Comparison of ENCODE assay signal across 11 mouse cellular contexts in the genomic region with DNA sequence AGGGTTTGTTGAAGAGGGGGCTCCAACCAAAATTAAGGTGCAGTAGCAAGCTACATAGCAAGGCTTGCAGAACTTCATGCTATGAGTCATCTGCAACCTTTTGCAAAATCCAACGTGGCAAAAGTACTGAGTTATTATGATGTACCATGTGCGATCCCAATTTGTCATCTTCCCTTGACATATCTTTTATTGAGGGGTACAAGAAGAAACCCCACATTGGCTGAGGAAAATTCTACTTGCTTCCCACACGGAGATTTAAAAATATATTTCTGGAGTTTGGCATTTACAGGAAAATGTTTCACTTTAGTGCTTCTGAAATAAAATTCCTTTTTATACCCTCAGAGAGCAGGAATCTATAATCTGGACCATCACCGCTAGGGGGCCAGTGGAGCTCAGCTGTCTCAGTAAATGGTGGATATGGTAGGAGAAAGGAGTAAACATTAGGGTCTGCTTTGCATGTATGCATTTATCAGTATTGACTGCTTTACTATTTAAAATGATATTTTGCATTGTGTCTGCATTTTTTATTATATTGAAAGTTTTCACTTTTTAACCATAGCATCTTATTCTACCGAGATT. TPM values are rescaled to one million over a fixed set of nuclear protein-coding genes. Genes with fewer than 3 reads are reported as not detected.
A peak's percentile ranks its signal among the peaks of the same experiment; 100 is the strongest.
DNase-seq lines count a peak whose midpoint lies in the region; ATAC-seq and TF ChIP-seq lines count a peak whose summit lies in the region.
"Had no signal": no experiment of that assay in that cellular context is flagged by ENCODE, and none has a peak within 500 bp of the region (broad histone marks: within the 10 kb centered on the region; RNA-seq: fewer than 3 reads in every experiment).

No protein-coding gene starts in this region.

- H3K9me3 ChIP-seq in intestine, postnatal 0 days (ENCODE audit: control insufficient read depth): no peaks in the 10 kb centered on the region
- H3K9me3 ChIP-seq in intestine, embryonic 15.5 days: no peaks in the 10 kb centered on the region
- H3K9me3 ChIP-seq in ES-E14 (ENCODE audit: control insufficient read depth, insufficient read depth, low read depth, low read length): no peaks in the 10 kb centered on the region
- H3K9me3 ChIP-seq in neural tube, embryonic 11.5 days (ENCODE audit: control insufficient read depth, low read length): no peaks in the 10 kb centered on the region

- no peaks in the 10 kb centered on the region for H3K36me3 ChIP-seq in intestine, postnatal 0 days (ENCODE audit: control insufficient read depth, insufficient read depth)
- no peaks in the 10 kb centered on the region for H3K36me3 ChIP-seq in intestine, embryonic 15.5 days
- no peaks in the 10 kb centered on the region for H3K36me3 ChIP-seq in ES-E14 (ENCODE audit: control insufficient read depth, insufficient read depth, low read length, poor library complexity, severe bottlenecking)
- no peaks in the 10 kb centered on the region for H3K36me3 ChIP-seq in neural tube, embryonic 11.5 days (ENCODE audit: control insufficient read depth, insufficient read depth, low read length)

- WGBS in intestine, postnatal 0 days: 59% methylated on average over 5 of the region's 5 CpGs
- 64% methylated on average over 5 of the region's 5 CpGs for WGBS in intestine, embryonic 15.5 days
- whole genome bisulfite sequencing in neural tube, embryonic 11.5 days: 61% methylated on average over 5 of the region's 5 CpGs

- no peak overlapping the region for H3K27ac ChIP-seq in intestine, postnatal 0 days (ENCODE audit: low read depth, low read length)
- H3K27ac ChIP-seq in intestine, embryonic 15.5 days: no peak overlapping the region
- no peak overlapping the region for H3K27ac ChIP-seq in ES-E14 (ENCODE audit: insufficient read depth, low read depth, low read length, poor library complexity, severe bottlenecking)
- no peak overlapping the region for H3K27ac ChIP-seq in cortical plate, adult 2 months (ENCODE audit: insufficient read depth, low read length)
- no peak overlapping the region for H3K27ac ChIP-seq in neural tube, embryonic 11.5 days (ENCODE audit: low read depth, low read length)

- H3K27me3 ChIP-seq in intestine, postnatal 0 days (replicated peaks; ENCODE audit: control insufficient read depth, insufficient read depth, low read length): no peaks in the 10 kb centered on the region
- no peaks in the 10 kb centered on the region for H3K27me3 ChIP-seq in intestine, embryonic 15.5 days (replicated peaks)
- H3K27me3 ChIP-seq in neural tube, embryonic 11.5 days (ENCODE audit: control insufficient read depth, insufficient read depth, low read length): no peaks in the 10 kb centered on the region

- no peaks in the 10 kb centered on the region for H3K4me1 ChIP-seq in intestine, postnatal 0 days (replicated peaks; ENCODE audit: control insufficient read depth, insufficient read depth, low read length)
- H3K4me1 ChIP-seq in intestine, embryonic 15.5 days (replicated peaks): no peaks in the 10 kb centered on the region
- no peaks in the 10 kb centered on the region for H3K4me1 ChIP-seq in ES-E14 (ENCODE audit: control insufficient read depth in 2 of 2, insufficient read depth in 2 of 2, low read length in 2 of 2, poor library complexity in 1 of 2)
- H3K4me1 ChIP-seq in cortical plate, adult 2 months (ENCODE audit: control insufficient read depth, insufficient read depth, low read length): no peaks in the 10 kb centered on the region; the same call in 1 of the 2 replicates
- no peaks in the 10 kb centered on the region for H3K4me1 ChIP-seq in neural tube, embryonic 11.5 days (ENCODE audit: control insufficient read depth, insufficient read depth, low read length)

- in situ Hi-C loops in ES-E14 (cut with MboI; ENCODE audit: low sequenced_read_pairs in 2 of 2, unreplicated experiment in 2 of 2): no loop called here

- peak; percentile 11 for DNase-seq in ES-E14 (ENCODE audit: low read depth, low spot score)
- peak; percentile 20 for DNase-seq in neural tube, embryonic 11.5 days (ENCODE audit: low spot score)
- DNase-seq in spleen, adult 12 weeks (ENCODE audit: low spot score): no peak
- DNase-seq: cerebellum, adult 18-20 months had no signal

- no peak for TF ChIP-seq POLR2A in cortical plate, adult 2 months (IDR thresholded peaks at IDR 0.05; ENCODE audit: extremely low read depth, insufficient read depth, low read length)

- no peak overlapping the region for H3K4me3 ChIP-seq in intestine, postnatal 0 days (ENCODE audit: low read depth, low read length)
- H3K4me3 ChIP-seq in intestine, embryonic 15.5 days (replicated peaks): no peak overlapping the region
- H3K4me3 ChIP-seq in ES-E14 (ENCODE audit: insufficient read depth in 1 of 2, low read depth in 1 of 2, low read length in 2 of 2, poor library complexity in 1 of 2, severe bottlenecking in 1 of 2): no peak overlapping the region
- no peak overlapping the region for H3K4me3 ChIP-seq in cortical plate, adult 2 months (ENCODE audit: insufficient read depth, low read length)
- H3K4me3 ChIP-seq in neural tube, embryonic 11.5 days (ENCODE audit: low read depth, low read length): no peak overlapping the region

- ATAC-seq in intestine, postnatal 0 days: no peak
- no peak for ATAC-seq in intestine, embryonic 15.5 days
- ATAC-seq in neural tube, embryonic 11.5 days (ENCODE audit: insufficient read depth, low FRiP score, low TSS enrichment): no peak
- no peak for ATAC-seq in CD4-positive, CD25-positive, alpha-beta regulatory T cell, adult 4 months

- H3K9ac ChIP-seq in intestine, postnatal 0 days (ENCODE audit: low read depth, low read length): no peak overlapping the region
- no peak overlapping the region for H3K9ac ChIP-seq in intestine, embryonic 15.5 days
- H3K9ac ChIP-seq in ES-E14 (ENCODE audit: insufficient read depth, low read depth, low read length, poor library complexity, severe bottlenecking): no peak overlapping the region
- no peak overlapping the region for H3K9ac ChIP-seq in neural tube, embryonic 11.5 days (ENCODE audit: low read length)

- peak; percentile 63 for TF ChIP-seq CTCF in intestine, postnatal 0 days (IDR thresholded peaks at IDR 0.05; ENCODE audit: low read depth)
- TF ChIP-seq CTCF in cortical plate, adult 2 months (IDR thresholded peaks at IDR 0.05; ENCODE audit: extremely low read depth, insufficient read depth, low read length): peak; percentile 40

- H3K4me2 ChIP-seq in intestine, postnatal 0 days (replicated peaks; ENCODE audit: low read depth): no peak overlapping the region
- H3K4me2 ChIP-seq in intestine, embryonic 15.5 days (replicated peaks): no peak overlapping the region
- H3K4me2 ChIP-seq in neural tube, embryonic 11.5 days (ENCODE audit: low read depth): no peak overlapping the region

TF ChIP-seq in ES-E14, 5 proteins besides CTCF, POLR2A, EP300 and RAD21:
- TF ChIP-seq MAFK (IDR thresholded peaks at IDR 0.05; ENCODE audit: insufficient read depth, low read depth, low read length) (no peak), CHD2 (IDR thresholded peaks at IDR 0.05; ENCODE audit: low read depth, low read length) (no peak), ZNF384 (IDR thresholded peaks at IDR 0.05; ENCODE audit: low read depth, low read length) (no peak), ZC3H11A (IDR thresholded peaks at IDR 0.05; ENCODE audit: borderline replicate concordance, low read depth, low read length) (no peak), HCFC1 (IDR thresholded peaks at IDR 0.05; ENCODE audit: borderline replicate concordance, insufficient read depth, low read length) (no peak)

RNA-seq across cellular contexts. Expression of gene C030005K15Rik, which starts 41.7 kb away (rescaled TPM):
- not detected in 2 replicates for polyA plus RNA-seq in intestine, postnatal 0 days (2015; fragmentation: Nextera tagmentation; extraction: Ambion mirVana)
- not detected in 2 replicates for polyA plus RNA-seq in intestine, embryonic 15.5 days (2015; fragmentation: Nextera tagmentation; extraction: Ambion mirVana)
- not detected in 2 replicates for total RNA-seq in ES-E14 (2012; rRNA removed)
- polyA plus RNA-seq in cortical plate, adult 2 months (2012; rRNA removed): 0.04 TPM in 1 of 2 replicates, not detected in the other
- not detected in 2 replicates for polyA plus RNA-seq in neural tube, embryonic 11.5 days (2014; fragmentation: Nextera tagmentation; extraction: Ambion mirVana)
- not detected for polyA plus RNA-seq in CD4-positive, CD25-positive, alpha-beta regulatory T cell, adult 4 months (2017; shearing (Covaris generic))
- total RNA-seq: gastrocnemius, adult 8-10 months; hematopoietic stem cell, adult 5-6 weeks; neutrophil, adult 5-6 weeks had no signal
